Mouse (Mus musculus) heart, adult 18-20 months (tissue): ENCODE results near the gene Trim34a. TPM values are rescaled to one million over a fixed set of nuclear protein-coding genes. Genes with fewer than 3 reads are reported as not detected.

Experiments
- total RNA-seq, 2 experiments: library from RNA; stranded (reverse); gene quantifications; 2 replicates each; pipeline ENCODE4 v1.2.3; 2021

Trim34a gene
- total RNA-seq, 2 experiments from 2014 or later, result 3.9 to 4.7 TPM

Other genes starting within 250 kb of the Trim34a start
- not detected for gene Olfr638, start 245.7 kb upstream of the Trim34a start, total RNA-seq
- gene Olfr639, start 227.2 kb upstream of the Trim34a start, total RNA-seq, result under 1 TPM; 0.05 TPM
- gene Olfr640, start 218.9 kb upstream of the Trim34a start, total RNA-seq, result not detected
- gene Olfr641, start 209.0 kb upstream of the Trim34a start, total RNA-seq, result not detected
- gene Olfr642, start 191.8 kb upstream of the Trim34a start, total RNA-seq, result not detected
- not detected for gene 4930516K23Rik, start 183.0 kb upstream of the Trim34a start, total RNA-seq
- gene Olfr644, start 172.6 kb upstream of the Trim34a start, total RNA-seq, result not detected
- gene Olfr645, start 159.0 kb upstream of the Trim34a start, total RNA-seq, result not detected
- not detected for gene Olfr646, start 139.6 kb upstream of the Trim34a start, total RNA-seq
- not detected for gene Ubqln5, start 114.6 kb upstream of the Trim34a start, total RNA-seq
- gene Olfr643, start 107.1 kb upstream of the Trim34a start, total RNA-seq, result not detected
- gene Ubqln3, start 101.2 kb upstream of the Trim34a start, total RNA-seq, result not detected
- gene Ubqlnl, start 93.9 kb upstream of the Trim34a start, total RNA-seq, result not detected
- gene Olfm5, start 79.6 kb upstream of the Trim34a start, total RNA-seq, result not detected
- not detected for gene Olfr648, start 61.1 kb upstream of the Trim34a start, total RNA-seq
- gene Olfr649, start 48.5 kb upstream of the Trim34a start, total RNA-seq, result not detected
- gene Trim6, start 25.7 kb upstream of the Trim34a start, total RNA-seq, result under 1 TPM; 0.30 to 0.67 TPM
- gene Trim5, start 43.6 kb downstream of the Trim34a start, total RNA-seq, result 1 to 10 TPM; 2.3 to 2.7 TPM
- gene Trim12a, start 71.0 kb downstream of the Trim34a start, total RNA-seq, result 1 to 10 TPM; 5.9 to 7.0 TPM
- under 1 TPM; 0.36 to 0.60 TPM for gene Trim34b, start 85.0 kb downstream of the Trim34a start, total RNA-seq
- 1 to 10 TPM; 4.1 to 4.9 TPM for gene Trim12c, start 108.9 kb downstream of the Trim34a start, total RNA-seq
- under 1 TPM in 1 of 2 experiments, not detected in 1; 0.21 TPM for gene Trim30b, start 125.4 kb downstream of the Trim34a start, total RNA-seq
- gene Trim30c, start 156.4 kb downstream of the Trim34a start, total RNA-seq, result under 1 TPM; 0.39 to 0.45 TPM
- gene Trim30a, start 220.7 kb downstream of the Trim34a start, total RNA-seq, result 1 to 10 TPM; 4.3 to 4.9 TPM